ENCODE assay signal across 28 mouse cellular contexts in the genomic region with DNA sequence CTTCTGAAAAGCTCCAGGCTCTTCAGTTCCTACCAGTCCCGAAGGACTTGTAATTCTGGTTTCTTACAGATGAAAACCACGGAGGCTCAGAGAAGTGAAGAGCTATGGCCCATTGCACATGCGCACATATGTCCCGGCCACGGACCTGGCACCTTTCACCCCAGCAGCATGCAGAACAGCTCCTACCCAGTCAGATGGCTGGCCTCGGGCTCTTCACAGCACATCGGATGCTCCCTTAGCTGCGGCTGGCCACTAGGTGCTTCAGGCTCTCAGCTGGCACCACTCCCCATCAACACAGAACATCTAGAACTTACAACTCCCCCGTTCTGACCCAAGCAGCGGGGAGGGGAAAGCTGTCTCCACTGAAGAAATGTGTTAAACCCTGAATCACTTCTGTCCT. TPM values are rescaled to one million over a fixed set of nuclear protein-coding genes. Genes with fewer than 3 reads are reported as not detected.
DNase-seq lines count a peak whose midpoint lies in the region; ATAC-seq and TF ChIP-seq lines count a peak whose summit lies in the region.
"Had no signal": no experiment of that assay in that cellular context is flagged by ENCODE, and none has a peak within 500 bp of the region (broad histone marks: within the 10 kb centered on the region; RNA-seq: fewer than 3 reads in every experiment).

No protein-coding gene starts in this region.

- peaks cover 87% of the 10 kb centered on the region for H3K27me3 ChIP-seq in CH12.LX (replicated peaks)

- 0 out of 4 replicates have a peak, but pooled peaks cover 0 to 9% of the 10 kb centered on the region in 2 experiments for H3K4me1 ChIP-seq in CH12.LX (ENCODE audit: control insufficient read depth in 1 of 2, insufficient read depth in 2 of 2)

- H3K4me2 ChIP-seq in CH12.LX (ENCODE audit: insufficient read depth, low read depth, poor library complexity, severe bottlenecking), result no peak overlapping the region
- H3K4me2 ChIP-seq: embryonic facial prominence, embryonic 13.5 days; forebrain, embryonic 13.5 days; heart, embryonic 11.5 days; hindbrain, embryonic 12.5 days; hindbrain, embryonic 15.5 days had no signal

- no peak overlapping the region for H3K4me3 ChIP-seq in CH12.LX (replicated peaks in 1 of 3; ENCODE audit: low read depth in 2 of 3, low read length in 2 of 3, poor library complexity in 1 of 3)
- H3K4me3 ChIP-seq: embryonic facial prominence, embryonic 10.5 days; embryonic facial prominence, embryonic 13.5 days; erythroblast, embryonic 14.5 days; forebrain, embryonic 10.5 days; forebrain, embryonic 13.5 days; hindbrain, embryonic 12.5 days; hindbrain, embryonic 15.5 days had no signal

- TF ChIP-seq POLR2A in CH12.LX (IDR thresholded peaks at IDR 0.05; ENCODE audit: low read depth, low read length), result no peak

- H3K79me2 ChIP-seq in CH12.LX (replicated peaks; ENCODE audit: control insufficient read depth, extremely low read depth, insufficient read depth, poor library complexity, severe bottlenecking), result no peaks in the 10 kb centered on the region

- no peak for TF ChIP-seq RAD21 in CH12.LX (IDR thresholded peaks at IDR 0.05; ENCODE audit: low read depth, low read length)

- peak; percentile 29; the same call in 1 of the 2 replicates for ATAC-seq in frontal cortex, adult (ENCODE audit: low TSS enrichment)
- ATAC-seq: forebrain, embryonic 13.5 days; forebrain, embryonic 16.5 days had no signal

- TF ChIP-seq EP300 in CH12.LX (IDR thresholded peaks at IDR 0.05; ENCODE audit: low read length), result no peak

- no peaks in the 10 kb centered on the region for H3K36me3 ChIP-seq in CH12.LX (replicated peaks in 1 of 2; ENCODE audit: control insufficient read depth in 1 of 2, insufficient read depth in 1 of 2, low read length in 1 of 2)
- H3K36me3 ChIP-seq: embryonic facial prominence, embryonic 10.5 days; embryonic facial prominence, embryonic 13.5 days; forebrain, embryonic 10.5 days; hindbrain, embryonic 12.5 days; hindbrain, embryonic 15.5 days had no signal

- H3K9me3 ChIP-seq in CH12.LX (replicated peaks; ENCODE audit: low read length), result peaks cover 2% of the 10 kb centered on the region
- H3K9me3 ChIP-seq: embryonic facial prominence, embryonic 10.5 days; embryonic facial prominence, embryonic 13.5 days; forebrain, embryonic 10.5 days; forebrain, embryonic 13.5 days; hindbrain, embryonic 12.5 days; hindbrain, embryonic 15.5 days had no signal

- no peak for DNase-seq in frontal cortex, postnatal 14 days (ENCODE audit: low spot score in 2 of 2)
- DNase-seq in CH12.LX (ENCODE audit: extremely low read depth), result no peak
- DNase-seq in fat pad, adult 2 months (ENCODE audit: extremely low read depth, low read depth, low spot score), result peak; percentile 68
- peak; percentile 62 for DNase-seq in testis, postnatal 10 days (ENCODE audit: low spot score)
- no peak for DNase-seq in layer of hippocampus, adult 8-10 months (ENCODE audit: low spot score in 2 of 2)
- DNase-seq in gastrocnemius, adult 8-10 months (ENCODE audit: low spot score in 2 of 2), result no peak
- DNase-seq: adrenal gland, adult 8-10 months; adrenal gland, postnatal 25 days; B cell, adult 2 months; cerebellum, adult 9-10 months; embryo, embryonic 11 days; gastrocnemius, postnatal 10 days; gastrocnemius, postnatal 36 days; heart, adult 11 months had no signal

- dilution Hi-C loops in CH12.LX (cut with MboI; ENCODE audit: extremely low pct_ligation_motif_present, extremely low pct_unique_long_range_greater_than_20kb, low sequenced_read_pairs), result no loop called here

- H3K27ac ChIP-seq in CH12.LX (ENCODE audit: insufficient read depth, low read depth), result no peak overlapping the region
- H3K27ac ChIP-seq: embryonic facial prominence, embryonic 10.5 days; embryonic facial prominence, embryonic 13.5 days; forebrain, embryonic 10.5 days; forebrain, embryonic 13.5 days; hindbrain, embryonic 12.5 days; hindbrain, embryonic 15.5 days had no signal

- TF ChIP-seq CTCF in CH12.LX (conservative IDR thresholded peaks at IDR 0.05 in 1 of 2, IDR thresholded peaks at IDR 0.05 in 1 of 2; ENCODE audit: low read depth in 2 of 2, low read length in 2 of 2), result no peak

- in situ Hi-C loops in CH12.LX (cut with MboI; ENCODE audit: low pct_ligation_motif_present, low pct_unique_long_range_greater_than_20kb, low sequenced_read_pairs), result loop anchor here (25.0 kb wide), 1 partner anchor 208 kb away; no protein-coding TSS in a partner anchor

- no peak overlapping the region for H3K9ac ChIP-seq in CH12.LX (ENCODE audit: insufficient read depth, low read depth)
- H3K9ac ChIP-seq: forebrain, embryonic 13.5 days; hindbrain, embryonic 12.5 days; hindbrain, embryonic 15.5 days had no signal

TF ChIP-seq in CH12.LX, 34 proteins besides CTCF, POLR2A, EP300 and RAD21:
- TF ChIP-seq NRF1 (IDR thresholded peaks at IDR 0.05; ENCODE audit: low read depth, low read length), result peak; percentile 58
- TF ChIP-seq ZC3H11A (IDR thresholded peaks at IDR 0.05; ENCODE audit: low read depth, low read length), result no peak

RNA-seq across cellular contexts. Expression of a gene that starts 35.4 kb away (rescaled TPM):
- 8.6 and 9.9 TPM in 2 replicates for total RNA-seq in CH12.LX (2012; rRNA removed)
- total RNA-seq in CH12.LX (2014; rRNA removed), result 6.6 and 8.1 TPM in 2 replicates
- 4.5 and 5.2 TPM in 2 replicates for polyA plus RNA-seq in CH12.LX (2012; ENCODE audit: insufficient read length, low read depth)
- total RNA-seq in layer of hippocampus, adult 8-10 months (2022), result 10 to 100 TPM; 17.9 to 21.1 (median 19.8) TPM
- total RNA-seq in gastrocnemius, adult 8-10 months (2022), result 10 to 100 TPM; 17.6 to 24.4 (median 20.8) TPM

RNA-seq across cellular contexts. Expression of a gene that starts 42.1 kb away (rescaled TPM):
- total RNA-seq in CH12.LX (2012; rRNA removed) (not detected in 2 replicates), CH12.LX (2014; rRNA removed) (not detected in 2 replicates)
- not detected in 2 replicates for polyA plus RNA-seq in CH12.LX (2012; ENCODE audit: insufficient read length, low read depth)
- 10 to 100 TPM; 74.3 to 80.1 (median 78.6) TPM for total RNA-seq in layer of hippocampus, adult 8-10 months (2022)
- total RNA-seq in gastrocnemius, adult 8-10 months (2022), result under 1 TPM; 0.15 to 0.47 (median 0.24) TPM
- total RNA-seq: MEL had no signal

RNA-seq across cellular contexts. Expression of a gene that starts 54.8 kb away (rescaled TPM):
- 0.17 and 0.21 TPM in 2 replicates for total RNA-seq in CH12.LX (2012; rRNA removed)
- 0.19 TPM in 2 replicates for total RNA-seq in CH12.LX (2014; rRNA removed)
- 0.45 and 0.63 TPM in 2 replicates for polyA plus RNA-seq in CH12.LX (2012; ENCODE audit: insufficient read length, low read depth)
- total RNA-seq in layer of hippocampus, adult 8-10 months (2022), result under 1 TPM in 2 of 4 experiments, not detected in 2; 0.13 to 0.27 TPM
- total RNA-seq in gastrocnemius, adult 8-10 months (2022), result not detected
- total RNA-seq: gastrocnemius, postnatal 36 days; heart, adult 8-10 months; heart, postnatal 25 days; hematopoietic stem cell, adult 5-6 weeks; MEL had no signal

Comparison
In these comparisons a context has a peak if more than half of its experiments do, and no peak if none do; other contexts are left out.
1. DNase-seq: peak in fat pad, adult 2 months (single experiment) and testis, postnatal 10 days (single experiment); none in frontal cortex, postnatal 14 days (0 of 2), CH12.LX (single experiment), layer of hippocampus, adult 8-10 months (0 of 2) and gastrocnemius, adult 8-10 months (0 of 2).
2. RNA of a gene that starts 42.1 kb away (total RNA-seq): 74.3 to 80.1 TPM in layer of hippocampus, adult 8-10 months; 0.15 to 0.47 TPM in gastrocnemius, adult 8-10 months and not detected in CH12.LX; every median in the first group is over 10 times any median in the second.